Mouse (Mus musculus): Measurements from ENCODE around the gene AU022252.

GRCm38 (mm10) chr4:119257083-119257482 lies 24.6 kb upstream of the AU022252 start:
- TF ChIP-seq EP300 (IDR thresholded peaks at IDR 0.05; ENCODE audit: insufficient read depth, low read depth, low read length) (no peak), CTCF (IDR thresholded peaks at IDR 0.05) (no peak)

Measured in heart, adult 2 months (tissue).